Mouse (Mus musculus) brain, embryonic 14.5 days (tissue): Measurements from ENCODE around the gene Gm21972.

Source experiments
- CTCF ChIP-seq: fragments of 200-500 bp; IDR thresholded peaks from 2 replicates; pipeline ENCODE4 v1.5.1; 2012; ENCODE audit warnings: inconsistent platforms, mild to moderate bottlenecking, moderate library complexity, borderline replicate concordance; ENCODE audit not compliant: insufficient read depth, insufficient read length; ENCODE audit errors: extremely low read depth
- POLR2A ChIP-seq: fragments of 200-500 bp; IDR thresholded peaks from 2 replicates; pipeline ENCODE4 v1.6.1; 2012; ENCODE audit warnings: mild to moderate bottlenecking, inconsistent platforms, borderline replicate concordance; ENCODE audit not compliant: poor library complexity, insufficient read depth, insufficient read length, severe bottlenecking; ENCODE audit errors: extremely low read depth

GRCm38 (mm10) chr1:86198276-86198675 lies 64.8 kb downstream of the Gm21972 start:
- no peak for TF ChIP-seq CTCF
- TF ChIP-seq POLR2A = no peak
